Mouse (Mus musculus) layer of hippocampus, postnatal 25 days (tissue): ENCODE data around the gene Chn1. TPM values are rescaled to one million over a fixed set of nuclear protein-coding genes. Genes with fewer than 3 reads are reported as not detected.

Experiments
- DNase-seq, 2 experiments: peaks; one replicate each; pipeline ENCODE4 v3.0.0; 2022; ENCODE audit warnings: mixed read lengths in 2 of 2, low spot score in 1 of 2; ENCODE audit errors: extremely low spot score in 1 of 2
- total RNA-seq, 2 experiments: library from RNA; stranded (reverse); gene quantifications; 2 replicates each; pipeline ENCODE4 v1.2.3; 2021

Gene Chn1
- total RNA-seq, 2 experiments from 2014 or later, result 1,740 to 1,825 TPM

DNA sequence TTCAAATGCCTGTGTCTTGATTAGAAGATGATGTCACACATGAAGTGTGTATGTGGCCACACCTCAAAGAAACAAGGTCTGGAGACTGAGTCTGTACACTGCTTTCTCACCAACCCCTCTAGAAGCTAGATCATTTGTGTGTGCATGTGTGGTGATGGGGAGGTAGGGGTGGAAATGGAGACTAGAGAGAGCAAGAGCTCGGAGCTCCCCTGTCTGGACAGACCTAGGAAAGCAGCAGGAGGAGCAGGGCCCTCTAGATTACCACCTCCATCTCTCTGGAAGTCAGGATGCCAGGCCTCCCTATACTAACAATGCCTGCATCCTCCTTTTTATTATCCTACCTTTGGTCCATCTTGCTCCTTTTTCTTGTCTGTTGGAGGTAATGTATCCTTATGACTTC lies 27.8 kb downstream of the Chn1 start:
- DNase-seq, result no peak

DNA sequence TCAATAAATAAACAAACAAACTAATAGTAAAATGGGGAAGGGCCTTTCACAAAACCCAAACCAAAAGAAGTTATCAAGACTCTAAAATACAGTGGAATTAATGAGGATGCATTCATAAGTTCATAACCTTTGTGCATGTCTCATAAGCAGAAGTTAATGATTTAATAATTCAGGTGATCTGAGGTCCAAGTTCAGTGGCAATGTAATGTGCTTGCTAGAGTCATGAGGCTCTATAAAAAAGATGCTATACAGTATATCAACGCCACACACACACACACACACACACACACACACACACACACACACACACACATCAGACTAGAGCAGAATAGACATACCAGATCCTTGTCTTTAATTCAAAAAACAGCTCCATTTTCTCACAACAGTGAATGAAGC lies 28.8 kb downstream of the Chn1 start:
- DNase-seq, result no peak

DNA sequence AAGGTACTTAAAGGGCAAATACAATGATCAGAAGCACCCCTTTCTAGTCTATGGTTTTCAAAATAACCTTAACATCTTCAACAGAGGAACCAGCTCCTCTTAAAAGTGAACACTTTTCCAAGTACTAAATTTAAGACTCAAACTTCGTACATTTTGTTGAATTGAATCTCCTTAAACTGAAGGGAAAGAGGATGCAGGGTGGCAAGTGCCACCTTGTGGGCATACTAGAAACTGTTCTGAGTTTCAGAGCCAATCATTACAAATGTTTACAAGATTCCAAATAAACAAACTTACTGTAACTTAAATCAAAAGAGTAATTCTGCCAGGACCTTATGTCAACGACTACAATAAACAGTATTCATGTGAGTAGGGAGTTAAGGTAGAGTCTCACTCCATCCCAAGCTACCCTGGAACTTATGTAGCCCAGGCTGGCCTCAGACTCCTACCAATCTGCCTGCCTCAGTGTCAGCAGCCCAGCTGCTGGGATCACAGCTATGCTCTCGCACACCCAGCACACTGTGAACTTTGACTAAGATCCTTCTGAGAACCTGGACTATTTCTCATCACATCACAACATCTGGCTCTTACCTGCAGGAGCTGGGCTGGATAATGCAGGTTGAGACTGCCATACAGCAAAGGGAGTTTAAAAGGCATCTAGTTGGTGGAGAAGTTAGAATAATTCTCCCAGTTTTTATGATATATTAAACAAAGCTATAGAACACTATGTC lies 29.3 kb downstream of the Chn1 start:
- peak in 1 of 2 experiments; percentile 27 for DNase-seq

DNA sequence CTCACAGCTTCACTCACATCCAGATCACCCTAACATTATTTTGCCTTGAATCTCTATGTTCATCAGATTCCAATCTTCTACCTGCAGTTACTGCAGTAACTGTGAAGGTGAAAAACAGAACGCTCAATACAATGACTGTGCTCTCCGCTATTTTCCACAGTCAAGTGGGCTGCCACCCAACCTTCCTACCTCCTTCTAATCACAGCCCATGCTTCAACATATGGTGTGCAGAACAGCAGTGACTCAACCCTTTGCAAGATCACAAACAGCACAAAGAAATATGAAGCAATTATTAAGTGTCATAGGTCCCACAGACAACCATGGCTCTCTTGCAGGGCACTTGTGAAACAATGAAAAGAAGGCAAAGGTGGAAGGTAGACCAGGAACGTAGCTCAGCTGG lies 33.9 kb downstream of the Chn1 start:
- no peak for DNase-seq

DNA sequence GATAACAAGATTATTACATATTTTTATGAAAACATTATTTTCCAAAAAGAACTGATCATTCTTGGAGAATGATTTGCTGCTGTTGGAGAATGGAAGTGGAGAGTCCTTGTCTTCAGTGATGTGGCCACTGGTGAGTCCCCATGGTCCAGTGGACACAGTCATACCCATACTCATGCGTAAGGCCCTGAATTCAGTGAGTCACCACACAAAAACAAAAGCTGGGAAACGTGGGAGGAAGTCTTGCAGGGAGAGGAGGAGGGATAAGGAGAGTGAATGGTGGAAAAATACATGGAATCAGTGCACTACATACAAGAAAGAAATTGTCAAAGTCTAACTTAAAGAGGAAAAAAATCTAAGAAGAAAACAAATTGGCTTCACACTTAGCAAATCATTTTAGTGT lies 47.3 kb downstream of the Chn1 start:
- DNase-seq, result no peak

DNA sequence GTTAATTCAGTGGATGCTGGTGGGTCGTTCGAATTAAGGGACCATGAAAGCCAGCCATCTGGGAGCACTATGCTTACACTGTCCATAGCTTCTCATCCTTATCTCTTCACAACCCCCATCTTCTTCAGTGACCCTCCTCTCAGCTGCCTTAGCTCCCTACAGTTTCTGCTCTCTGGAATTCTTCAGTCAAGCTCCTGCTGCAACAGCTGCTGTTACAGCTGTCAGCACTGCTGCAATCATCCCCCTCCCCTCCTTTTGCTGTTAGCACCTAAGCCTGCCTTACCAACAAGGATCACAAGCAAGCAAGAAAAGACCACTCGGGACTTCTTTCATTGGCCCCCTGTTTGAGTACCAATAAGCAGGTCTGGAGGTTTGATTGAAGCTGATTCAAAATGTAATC lies 50.2 kb downstream of the Chn1 start:
- DNase-seq, result no peak

DNA sequence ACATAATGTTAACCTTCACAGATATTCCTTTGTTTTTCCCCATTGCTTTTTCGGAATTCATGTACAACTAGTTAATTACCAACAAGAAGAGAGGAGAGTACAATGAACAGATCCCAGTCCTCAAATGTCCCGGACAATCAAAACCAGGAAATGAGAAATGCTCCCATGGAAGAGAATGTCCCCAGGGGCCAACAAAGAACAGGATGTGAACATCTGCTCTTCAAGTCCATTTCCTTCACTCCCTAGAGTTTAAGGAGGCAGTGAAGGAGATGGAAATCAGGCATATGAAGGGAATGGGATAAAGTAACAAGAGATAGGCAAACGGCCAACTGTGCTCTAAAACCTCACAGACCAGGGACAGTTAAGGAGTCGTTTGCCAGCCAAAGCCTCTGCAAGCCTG lies 53.3 kb downstream of the Chn1 start:
- no peak for DNase-seq

DNA sequence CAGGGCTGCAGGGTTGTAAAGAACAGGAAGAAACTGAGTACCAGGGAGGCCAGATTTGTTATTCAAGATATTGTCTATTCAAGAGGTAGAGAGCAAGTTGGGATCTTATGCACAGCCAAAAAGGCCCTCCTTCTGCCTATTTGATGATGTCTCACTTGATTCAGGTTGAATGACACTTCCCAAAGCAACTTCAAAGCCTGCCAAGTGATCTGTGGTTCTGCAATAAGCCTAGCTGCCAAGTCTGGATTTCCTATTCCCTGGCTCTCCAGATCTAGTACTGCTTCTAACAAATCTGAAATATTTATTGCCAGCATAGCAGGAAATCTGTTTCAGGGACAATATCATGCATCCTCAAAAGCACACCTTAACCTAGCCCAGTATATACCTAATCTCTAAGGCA lies 62.7 kb downstream of the Chn1 start:
- no peak for DNase-seq

DNA sequence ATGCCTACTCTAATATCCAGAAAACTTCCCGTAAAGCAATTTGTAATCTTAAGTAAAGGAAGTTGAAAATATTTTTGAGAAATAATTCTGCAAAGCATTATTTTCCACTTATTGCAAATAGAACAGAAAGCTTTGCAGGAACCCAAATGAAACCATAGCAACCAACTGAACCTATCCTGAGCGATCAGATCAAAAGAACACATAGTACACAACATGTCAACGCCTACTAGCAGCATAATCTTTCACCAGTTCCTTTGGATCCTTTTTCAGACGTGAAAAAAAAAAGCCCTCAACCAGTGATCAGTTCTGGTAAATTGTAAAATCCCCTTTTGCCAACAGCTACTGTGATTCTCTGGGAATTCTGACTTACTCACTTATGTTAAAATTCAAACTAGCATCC lies 82.1 kb downstream of the Chn1 start:
- DNase-seq, result no peak

DNA sequence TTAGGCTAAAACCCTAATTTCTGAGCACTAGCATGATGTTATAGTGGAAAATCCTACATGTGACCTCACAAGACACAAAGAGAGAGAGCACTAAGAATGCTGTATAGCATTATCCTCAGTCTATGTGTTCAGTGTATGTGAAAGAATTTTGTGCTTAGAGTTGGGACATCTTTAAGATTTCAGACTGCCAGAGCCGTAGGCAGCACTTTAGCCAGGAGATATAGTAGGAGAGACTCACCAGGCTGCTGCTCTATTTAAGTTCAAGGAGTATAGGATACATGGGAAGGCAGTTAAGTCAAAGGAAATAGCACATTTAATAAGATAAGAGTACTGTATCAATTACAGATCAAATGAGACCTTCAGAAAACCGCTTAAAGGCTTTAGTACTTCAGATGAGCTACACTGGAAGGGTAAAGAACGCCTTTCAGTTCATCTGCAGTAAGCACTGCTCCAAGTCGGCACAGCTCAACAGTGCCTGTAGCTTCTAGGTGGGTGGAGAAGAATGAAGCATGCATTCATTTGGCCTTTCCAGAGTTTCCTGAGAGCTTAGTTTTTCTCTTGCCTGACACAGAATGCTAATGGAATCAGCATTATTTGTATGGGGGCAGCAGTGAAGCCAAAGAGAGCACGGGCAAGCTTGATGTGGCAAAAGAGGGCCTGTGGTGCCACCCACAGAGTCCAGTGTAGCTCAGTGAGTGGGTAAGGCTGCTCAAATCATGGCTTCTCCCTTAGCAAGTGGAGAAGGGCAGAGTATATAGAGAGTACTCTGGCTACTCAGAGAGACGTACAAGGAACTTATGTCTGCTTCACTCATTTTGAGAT lies 84.2 kb downstream of the Chn1 start:
- no peak for DNase-seq

DNA sequence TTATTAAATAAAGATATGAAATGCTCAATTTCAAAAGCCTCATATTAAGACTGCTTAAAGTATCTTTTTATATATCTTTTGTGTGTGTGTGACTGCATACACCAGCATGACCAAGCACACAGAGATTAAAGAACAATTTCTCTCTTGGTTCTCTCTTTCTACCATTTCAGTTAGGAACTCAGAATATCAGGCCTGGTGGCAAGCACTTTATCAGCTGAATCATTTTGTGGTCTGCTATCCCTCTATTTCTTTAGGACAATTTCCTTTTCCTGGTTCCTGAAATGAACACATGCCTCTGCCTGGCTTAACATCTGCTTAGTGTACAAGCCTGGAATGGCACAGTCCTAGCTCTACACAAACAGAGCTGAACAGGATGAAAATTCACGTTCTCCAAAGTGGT lies 92.6 kb downstream of the Chn1 start:
- no peak for DNase-seq

DNA sequence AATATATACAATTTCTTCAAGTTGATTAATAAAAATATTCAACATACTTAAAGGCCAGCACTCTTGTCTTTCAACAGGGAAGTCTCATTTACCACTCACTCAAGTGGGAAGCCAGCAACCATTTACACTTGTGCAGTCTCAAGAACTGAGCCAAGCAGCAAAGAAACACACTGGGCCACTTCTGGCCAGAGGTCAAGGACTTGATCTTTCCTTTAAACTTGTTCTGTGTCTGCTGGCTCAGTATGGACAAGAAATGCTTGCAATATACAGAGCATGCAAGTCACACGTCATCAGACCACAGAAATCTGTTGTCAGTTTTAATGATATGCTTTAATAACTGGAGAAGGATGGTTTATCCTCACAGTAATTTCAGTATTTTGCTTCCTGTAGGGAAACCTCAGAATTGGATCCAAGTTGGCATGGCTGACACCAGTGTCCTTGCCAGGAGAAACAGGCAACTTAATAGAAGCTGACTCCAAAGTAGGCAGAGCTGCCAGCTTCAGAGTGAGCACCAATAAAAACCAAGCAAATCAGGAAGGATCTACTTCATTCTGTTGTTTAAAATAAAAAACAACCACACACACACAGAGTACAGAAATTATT lies 94.6 kb downstream of the Chn1 start:
- no peak for DNase-seq

DNA sequence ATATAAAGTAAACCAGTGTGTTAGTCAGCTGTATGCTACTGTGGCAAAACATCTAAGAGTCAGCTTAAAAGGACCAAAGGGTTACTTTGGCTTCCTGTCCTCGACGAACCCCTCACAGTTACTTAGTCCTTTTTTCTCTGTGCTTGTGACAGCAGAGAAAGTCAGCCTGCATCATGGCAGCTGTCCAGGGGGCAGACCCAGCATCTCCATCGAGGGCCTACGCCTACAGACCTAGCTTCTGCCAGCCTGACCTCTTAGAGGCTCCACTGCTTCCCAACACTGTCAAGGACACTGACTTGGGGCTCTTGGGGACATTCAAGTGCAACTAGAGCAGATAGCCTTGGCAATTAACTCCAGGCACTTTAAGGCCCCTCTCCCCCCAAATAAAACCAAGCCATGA lies 106.5 kb downstream of the Chn1 start:
- DNase-seq, result no peak

DNA sequence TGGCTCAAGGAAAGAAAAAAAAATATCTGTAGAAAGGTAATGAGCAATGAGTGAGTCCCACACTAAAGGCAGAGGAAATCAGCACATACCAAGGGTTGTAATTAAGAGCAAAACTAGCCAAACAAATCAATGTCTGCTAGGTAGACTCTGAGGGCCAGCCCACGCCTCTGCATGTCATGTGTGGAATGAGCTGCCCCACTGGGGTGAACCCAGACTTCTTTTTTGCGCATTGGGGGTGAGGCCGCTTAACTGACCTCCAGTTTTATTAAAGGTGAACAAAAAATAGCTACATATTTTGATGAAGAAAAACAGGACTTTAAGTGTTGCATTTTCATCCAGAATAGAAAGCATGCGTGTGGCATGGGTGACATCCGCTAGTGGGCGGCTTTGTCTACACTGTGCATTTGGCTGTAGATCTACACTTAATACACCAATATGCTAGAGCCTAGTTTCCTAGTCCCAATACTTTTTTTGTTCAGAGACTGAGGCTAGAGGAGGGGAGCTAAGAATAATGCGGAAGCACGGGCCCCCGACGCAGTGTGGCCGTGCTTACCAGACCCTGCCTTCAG lies 114.5 kb downstream of the Chn1 start:
- no peak for DNase-seq

DNA sequence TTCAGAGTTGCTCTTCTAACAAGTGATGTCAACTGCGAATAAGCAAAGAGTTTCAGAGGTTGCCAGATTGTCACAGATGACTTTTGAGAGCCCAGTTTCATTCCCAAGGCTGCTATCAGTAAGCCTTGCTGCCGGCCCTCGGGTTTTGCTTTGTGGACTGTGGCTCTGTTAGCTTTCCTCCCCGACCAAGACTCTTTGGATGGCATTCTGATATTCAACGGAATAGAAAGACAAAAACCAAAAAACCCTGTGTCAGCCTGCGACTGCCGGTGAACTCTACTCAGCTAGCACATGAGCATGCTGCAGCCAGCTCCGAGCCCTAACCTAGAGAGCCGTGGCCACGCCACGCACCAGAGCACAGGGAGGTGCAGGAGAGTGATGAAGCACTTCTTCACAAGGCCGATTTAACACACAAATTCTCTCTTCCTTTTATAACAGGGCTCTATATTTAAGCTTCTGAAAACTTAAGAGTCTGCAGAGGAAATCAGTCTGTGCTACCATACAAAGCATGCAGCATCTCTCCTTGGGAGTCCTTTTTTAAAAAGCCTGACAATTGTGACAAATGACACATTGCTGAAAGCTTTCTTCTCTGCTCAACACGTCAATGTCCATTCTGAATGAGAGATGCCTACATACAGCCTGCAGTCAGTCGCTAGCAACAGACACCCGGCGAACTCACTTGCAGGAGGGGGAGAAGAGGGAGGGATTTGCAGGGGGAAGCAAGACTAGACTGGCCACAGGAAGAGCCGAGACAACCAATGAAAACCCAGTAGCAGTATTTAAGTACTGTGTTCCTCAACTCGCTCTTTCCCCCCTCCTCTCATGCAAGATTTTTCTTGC lies 115.2 kb downstream of the Chn1 start:
- peak in 1 of 2 experiments; percentile 65 for DNase-seq

DNA sequence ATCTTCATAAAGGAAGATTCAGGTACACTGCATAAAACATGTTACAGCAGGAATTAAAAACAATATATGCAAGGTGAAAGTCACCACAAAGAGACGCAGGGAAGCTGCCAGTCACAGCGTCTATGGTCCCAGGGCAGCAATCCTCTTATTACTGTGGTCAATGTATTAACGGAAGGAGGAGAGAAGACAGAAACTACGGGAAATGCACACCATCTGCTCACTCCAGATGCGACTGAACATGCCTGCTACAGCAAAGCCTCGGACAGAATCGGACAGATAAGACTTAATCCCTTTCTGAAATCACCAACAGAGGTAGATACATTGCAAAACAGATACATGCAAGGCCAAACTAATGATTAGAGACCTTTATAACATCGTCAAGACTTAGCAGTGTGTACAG lies 116.1 kb downstream of the Chn1 start:
- DNase-seq, result no peak

DNA sequence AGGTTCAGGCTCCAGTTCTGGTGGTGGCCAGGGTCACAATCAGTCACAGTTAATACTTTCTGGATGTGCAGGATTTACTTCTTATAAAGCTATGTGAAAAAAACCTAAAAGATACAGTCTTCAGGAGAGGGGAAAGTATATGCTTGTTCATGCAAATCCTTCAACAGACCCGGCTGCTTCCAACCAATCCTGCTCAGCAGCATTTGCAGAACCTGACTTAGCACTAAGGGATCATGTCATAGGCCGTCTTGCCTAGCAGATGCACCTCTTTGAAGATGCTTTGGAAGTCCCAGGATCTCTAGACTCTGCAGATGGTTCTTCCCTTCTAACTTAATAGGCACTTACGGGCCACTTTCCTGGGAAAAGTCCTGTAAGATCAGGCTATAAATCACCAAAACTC lies 117.2 kb downstream of the Chn1 start:
- DNase-seq, result no peak

DNA sequence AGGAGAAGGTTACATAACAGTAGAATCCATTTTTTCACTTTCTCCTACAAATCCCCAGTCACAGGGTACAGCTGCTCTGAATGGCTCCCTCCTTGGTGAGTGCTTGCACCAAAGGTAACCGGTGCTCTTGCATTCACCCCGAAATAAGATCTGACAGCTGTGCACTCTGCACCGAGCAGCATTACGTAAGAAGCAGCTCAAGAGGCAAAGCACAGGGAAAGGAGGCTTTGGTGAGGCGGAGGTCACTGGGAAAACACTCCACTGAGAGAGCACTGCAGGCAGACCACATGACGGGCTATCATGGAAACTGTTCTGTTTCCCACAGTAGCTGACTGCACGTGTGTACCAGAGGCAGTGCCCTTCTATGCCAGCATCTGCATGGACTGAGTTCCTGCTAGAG lies 118.0 kb downstream of the Chn1 start:
- peak; percentile 39 to 42 for DNase-seq

DNA sequence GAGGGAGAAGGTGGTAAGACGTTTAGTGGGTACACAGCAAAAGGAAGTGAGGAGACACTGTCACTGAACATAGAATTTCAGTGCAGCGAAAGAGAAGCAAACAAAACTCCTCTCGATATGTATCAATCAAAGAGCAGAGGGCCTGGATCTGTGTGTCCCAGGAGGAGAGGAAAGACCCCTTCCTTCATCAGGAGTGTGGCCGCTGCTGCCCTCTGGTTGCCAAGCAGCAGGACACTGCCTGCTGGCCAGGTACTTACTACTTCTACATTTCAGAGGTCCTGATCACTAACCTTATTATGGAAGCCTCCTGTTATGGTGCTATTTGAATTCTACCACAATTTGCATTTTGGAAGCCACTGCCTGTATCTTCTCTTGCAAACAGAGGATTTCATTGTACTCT lies 119.5 kb downstream of the Chn1 start:
- DNase-seq, result no peak

DNA sequence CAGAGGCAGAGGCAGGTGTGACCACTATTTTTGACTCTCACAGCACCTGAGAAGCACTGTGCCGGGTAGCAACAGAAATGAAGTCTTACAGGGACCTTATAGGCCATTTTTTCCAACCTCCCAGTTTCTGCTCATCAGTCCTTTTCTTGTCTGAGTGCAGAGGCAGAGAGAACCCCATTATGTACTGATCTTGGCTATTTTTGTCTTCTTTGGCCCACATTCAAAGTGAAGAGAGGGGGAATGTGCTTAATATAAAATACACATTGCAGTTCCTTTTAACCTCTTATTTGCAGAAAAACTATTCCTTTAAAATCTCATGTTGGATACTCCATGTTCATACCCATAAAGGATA lies 120.3 kb downstream of the Chn1 start:
- DNase-seq, result no peak
